Mouse (Mus musculus) CH12.LX (cell line): ENCODE measurements around the gene Kcnrg.
"Not testable (repeated sequence)": the region's sequence is repeated elsewhere in the genome, so short reads cannot be mapped to it uniquely, and the experiment has no call there.

Source experiments
- CTCF ChIP-seq, 2 experiments: IDR thresholded peaks in 1 of 2; conservative IDR thresholded peaks in 1 of 2; 2 replicates each; pipeline ENCODE4 v1.5.1; 2011 to 2012; ENCODE audit warnings: low read depth in 2 of 2, low read length in 2 of 2, improper control_type of control experiment in 1 of 2, inconsistent platforms in 1 of 2, mild to moderate bottlenecking in 1 of 2, moderate library complexity in 1 of 2
- TCF12 ChIP-seq: IDR thresholded peaks from 2 replicates; pipeline ENCODE4 v1.6.1; 2014; ENCODE audit warnings: low read depth, mild to moderate bottlenecking, inconsistent platforms, low read length, improper control_type of control experiment
- UBTF ChIP-seq: IDR thresholded peaks from 2 replicates; pipeline ENCODE4 v1.6.1; 2012; ENCODE audit warnings: low read depth, mild to moderate bottlenecking, inconsistent platforms, low read length, improper control_type of control experiment, moderate library complexity
- USF2 ChIP-seq: conservative IDR thresholded peaks from 2 replicates; pipeline ENCODE4 v1.6.1; 2011; ENCODE audit warnings: low read depth, low read length, improper control_type of control experiment

DNA sequence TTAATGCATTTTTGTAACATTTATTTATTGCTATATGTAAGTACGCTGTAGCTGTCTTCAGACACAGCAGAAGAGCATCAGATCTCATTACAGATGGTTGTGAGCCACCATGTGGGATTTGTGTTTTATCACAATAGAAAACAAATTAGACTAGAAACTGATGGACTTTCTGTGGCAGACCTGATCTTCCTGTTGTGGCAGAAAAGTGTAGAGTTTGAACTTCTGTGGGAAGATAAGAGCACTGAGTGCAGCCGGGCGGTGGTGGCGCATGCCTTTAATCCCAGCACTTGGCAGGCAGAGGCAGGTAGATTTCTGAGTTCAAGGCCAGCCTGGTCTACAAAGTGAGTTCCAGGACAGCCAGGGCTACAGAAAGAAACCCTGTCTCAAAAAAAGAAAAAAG, 41.0 kb upstream of the Kcnrg start:
- not testable (repeated sequence) for TF ChIP-seq USF2; TCF12; CTCF (conservative IDR thresholded peaks at IDR 0.05 in 1 of 2, IDR thresholded peaks at IDR 0.05 in 1 of 2; ENCODE audit: low read depth in 2 of 2, low read length in 2 of 2); UBTF
